Mouse (Mus musculus): ENCODE measurements around the gene Sowahb.
"Not testable (repeated sequence)": the region's sequence is repeated elsewhere in the genome, so short reads cannot be mapped to it uniquely, and the experiment has no call there.

Sowahb gene

GRCm38 (mm10) chr5:93042831-93043687, 1.8 kb downstream of the Sowahb start:
- no peak for DNase-seq

- DNase-seq: no peak
Measured at GRCm38 (mm10) chr5:93042031-93042430, 2.8 kb downstream of the Sowahb start.

GRCm38 (mm10) chr5:93041276-93041675, 3.5 kb downstream of the Sowahb start:
- no peak for DNase-seq

- no peak for DNase-seq
Measured at GRCm38 (mm10) chr5:93040095-93040494, 4.7 kb downstream of the Sowahb start.

GRCm38 (mm10) chr5:93036254-93036653, 8.6 kb downstream of the Sowahb start:
- no peak for DNase-seq

GRCm38 (mm10) chr5:93035285-93035684, 9.5 kb downstream of the Sowahb start:
- DNase-seq: no peak

- DNase-seq: no peak
Measured at GRCm38 (mm10) chr5:93033087-93033870, 11.5 kb downstream of the Sowahb start.

GRCm38 (mm10) chr5:93032621-93033020, 12.2 kb downstream of the Sowahb start:
- DNase-seq: no peak

- no peak for DNase-seq
Measured at GRCm38 (mm10) chr5:93030869-93031268, 14.0 kb downstream of the Sowahb start.

GRCm38 (mm10) chr5:93030411-93030810, 14.4 kb downstream of the Sowahb start:
- no peak for DNase-seq

GRCm38 (mm10) chr5:93027120-93027675, 17.6 kb downstream of the Sowahb start:
- DNase-seq: no peak

GRCm38 (mm10) chr5:93026437-93027119, 18.2 kb downstream of the Sowahb start:
- no peak for DNase-seq

GRCm38 (mm10) chr5:93024754-93025280, 20.0 kb downstream of the Sowahb start:
- peak; percentile 64 for DNase-seq

- no peak for DNase-seq
Measured at GRCm38 (mm10) chr5:93022126-93022797, 22.6 kb downstream of the Sowahb start.

GRCm38 (mm10) chr5:93020024-93020666, 24.7 kb downstream of the Sowahb start:
- no peak for DNase-seq

GRCm38 (mm10) chr5:93019207-93019606, 25.6 kb downstream of the Sowahb start:
- DNase-seq: not testable (repeated sequence)

GRCm38 (mm10) chr5:93017678-93018077, 27.1 kb downstream of the Sowahb start:
- no peak for DNase-seq

GRCm38 (mm10) chr5:93008256-93008655, 36.6 kb downstream of the Sowahb start:
- DNase-seq: no peak

- peak; percentile 22 for DNase-seq
Measured at GRCm38 (mm10) chr5:93005815-93006341, 38.9 kb downstream of the Sowahb start.

GRCm38 (mm10) chr5:93005229-93005814, 39.5 kb downstream of the Sowahb start:
- DNase-seq: no peak

- DNase-seq: no peak
Measured at GRCm38 (mm10) chr5:93002615-93003014, 42.2 kb downstream of the Sowahb start.

Data from right cerebral cortex, postnatal 14 days (tissue).